Mouse (Mus musculus): ENCODE measurements around the gene Abhd16b. TPM values are rescaled to one million over a fixed set of nuclear protein-coding genes. Genes with fewer than 3 reads are reported as not detected.
"Not testable (repeated sequence)": the region's sequence is repeated elsewhere in the genome, so short reads cannot be mapped to it uniquely, and the experiment has no call there.

Gene Abhd16b
- polyA plus RNA-seq, 1 experiment from 2014 or later: 0.12 TPM

GRCm38 (mm10) chr2:181483562-181484318 is 9.3 kb upstream of the Abhd16b start:
- Histone ChIP-seq H3K4me1 (ENCODE audit: control insufficient read depth, insufficient read depth, low read length) (peaks cover 17% of the 10 kb centered on the region), H3K9me3 (replicated peaks; ENCODE audit: control insufficient read depth, low read length) (no peaks in the 10 kb centered on the region), H3K4me2 (ENCODE audit: low read depth, low read length) (no peak overlapping the region), H3K27me3 (ENCODE audit: control insufficient read depth, insufficient read depth, low read length) (no peaks in the 10 kb centered on the region), H3K27ac (ENCODE audit: low read length) (no peak overlapping the region; the same call in 1 of the 2 replicates), H3K36me3 (ENCODE audit: control insufficient read depth, insufficient read depth, low read length) (no peaks in the 10 kb centered on the region), H3K4me3 (replicated peaks; ENCODE audit: low read length) (no peak overlapping the region), H3K9ac (ENCODE audit: low read length) (no peak overlapping the region)
- 30% methylated on average over 7 of the region's 7 CpGs for WGBS
- peak; percentile 60; the same call in 1 of the 2 replicates for ATAC-seq (ENCODE audit: insufficient read depth, low FRiP score)

GRCm38 (mm10) chr2:181484456-181485233 is 8.4 kb upstream of the Abhd16b start:
- no peak overlapping the region for H3K27ac ChIP-seq (ENCODE audit: low read length)
- WGBS: 80% methylated on average over 6 of the region's 6 CpGs
- H3K27me3 ChIP-seq (ENCODE audit: control insufficient read depth, insufficient read depth, low read length): no peaks in the 10 kb centered on the region
- H3K4me1 ChIP-seq (ENCODE audit: control insufficient read depth, insufficient read depth, low read length): peaks cover 17% of the 10 kb centered on the region
- no peak overlapping the region for H3K4me3 ChIP-seq (replicated peaks; ENCODE audit: low read length)
- no peak overlapping the region for H3K9ac ChIP-seq (ENCODE audit: low read length)
- H3K9me3 ChIP-seq (replicated peaks; ENCODE audit: control insufficient read depth, low read length): no peaks in the 10 kb centered on the region
- no peak overlapping the region for H3K4me2 ChIP-seq (ENCODE audit: low read depth, low read length)
- no peaks in the 10 kb centered on the region for H3K36me3 ChIP-seq (ENCODE audit: control insufficient read depth, insufficient read depth, low read length)
- ATAC-seq (ENCODE audit: insufficient read depth, low FRiP score): no peak

DNA sequence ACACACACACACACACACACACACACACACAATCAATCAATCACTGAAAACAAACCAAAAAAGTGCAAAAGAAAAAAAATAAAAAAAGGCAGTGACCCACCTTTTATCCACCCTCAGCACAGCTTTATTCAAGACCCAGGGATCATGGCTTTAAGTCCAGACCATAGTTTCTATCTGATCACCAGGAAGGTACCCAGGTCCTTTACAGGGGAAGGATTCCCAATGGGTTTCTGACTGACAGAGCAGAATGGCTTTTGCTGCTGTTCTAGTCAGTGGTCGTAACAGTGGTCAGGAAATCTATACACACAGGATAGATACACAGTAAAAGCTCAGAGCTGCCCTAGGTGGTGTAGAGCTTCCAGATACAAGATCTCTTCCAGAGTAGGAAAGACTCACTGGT is 7.3 kb upstream of the Abhd16b start:
- Histone ChIP-seq H3K4me2 (ENCODE audit: low read depth, low read length) (no peak overlapping the region), H3K36me3 (ENCODE audit: control insufficient read depth, insufficient read depth, low read length) (no peaks in the 10 kb centered on the region), H3K9me3 (replicated peaks; ENCODE audit: control insufficient read depth, low read length) (no peaks in the 10 kb centered on the region), H3K4me1 (ENCODE audit: control insufficient read depth, insufficient read depth, low read length) (peaks cover 17% of the 10 kb centered on the region), H3K4me3 (replicated peaks; ENCODE audit: low read length) (no peak overlapping the region), H3K27ac (ENCODE audit: low read length) (no peak overlapping the region), H3K9ac (ENCODE audit: low read length) (no peak overlapping the region), H3K27me3 (ENCODE audit: control insufficient read depth, insufficient read depth, low read length) (no peaks in the 10 kb centered on the region)
- WGBS: 26% methylated on average over 1 of the region's 1 CpGs
- ATAC-seq (ENCODE audit: insufficient read depth, low FRiP score): no peak

DNA sequence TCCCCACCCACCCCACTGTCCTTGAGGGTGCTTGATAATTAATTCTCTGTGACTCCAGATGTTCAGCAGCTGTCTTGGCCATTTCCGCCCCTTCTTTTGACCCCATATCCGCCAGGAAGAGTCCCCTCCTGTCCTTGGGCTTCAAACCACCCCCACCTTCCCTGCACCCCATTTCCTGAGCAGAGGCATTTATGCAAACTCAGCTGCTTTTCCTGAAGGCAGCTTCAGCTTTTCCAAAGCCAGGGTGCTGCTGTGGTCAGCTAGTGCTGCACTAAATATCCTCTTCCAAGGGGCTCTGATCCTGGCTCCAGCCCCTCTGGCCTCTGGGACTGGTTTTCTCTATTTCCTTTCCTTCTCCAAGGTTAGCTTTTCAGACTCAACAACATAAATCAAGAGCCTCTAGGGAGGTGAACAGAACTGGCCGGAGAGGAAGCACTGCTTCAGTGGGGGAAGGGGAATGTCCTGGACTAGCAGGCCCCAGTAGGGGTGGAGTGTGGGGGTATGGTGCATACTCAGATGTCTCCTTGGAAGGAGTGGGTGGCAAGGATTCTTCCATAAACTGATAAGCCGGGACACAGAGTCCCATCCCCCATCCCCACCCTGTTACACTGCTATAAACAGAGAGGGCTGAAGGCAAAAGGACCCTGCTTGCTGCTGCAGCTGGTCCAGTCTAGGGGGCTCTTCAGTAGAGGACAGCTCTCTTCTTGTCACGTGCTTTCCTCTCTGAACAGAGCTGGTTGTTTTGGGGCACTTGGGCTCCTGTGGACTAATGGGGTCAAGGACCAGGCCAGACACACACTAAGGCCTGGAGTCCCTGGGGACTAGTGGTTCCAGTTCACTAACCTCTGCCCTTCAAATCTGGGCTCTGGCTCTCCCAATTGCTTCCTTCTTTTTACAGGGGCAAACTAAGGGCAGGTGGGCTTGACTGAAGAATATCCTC is 5.4 kb upstream of the Abhd16b start:
- Histone ChIP-seq H3K9me3 (replicated peaks; ENCODE audit: control insufficient read depth, low read length) (no peaks in the 10 kb centered on the region), H3K4me1 (ENCODE audit: control insufficient read depth, insufficient read depth, low read length) (peaks cover 17% of the 10 kb centered on the region), H3K27ac (ENCODE audit: low read length) (peak overlapping the region; percentile 83), H3K4me3 (replicated peaks; ENCODE audit: low read length) (no peak overlapping the region), H3K9ac (ENCODE audit: low read length) (0 out of 2 replicates have a peak overlapping the region, but pooled peaks have one; percentile 6), H3K27me3 (ENCODE audit: control insufficient read depth, insufficient read depth, low read length) (no peaks in the 10 kb centered on the region), H3K4me2 (ENCODE audit: low read depth, low read length) (0 out of 2 replicates have a peak overlapping the region, but pooled peaks have one; percentile 2), H3K36me3 (ENCODE audit: control insufficient read depth, insufficient read depth, low read length) (no peaks in the 10 kb centered on the region)
- peak; percentile 81 for ATAC-seq (ENCODE audit: insufficient read depth, low FRiP score)
- 16% methylated on average over 5 of the region's 5 CpGs for WGBS

- no peak overlapping the region for H3K27ac ChIP-seq (ENCODE audit: low read length)
- WGBS: 29% methylated on average over 7 of the region's 7 CpGs
Observed at GRCm38 (mm10) chr2:181491432-181492205, 1.4 kb upstream of the Abhd16b start.

GRCm38 (mm10) chr2:181492206-181492605 is 800 bp upstream of the Abhd16b start:
- Histone ChIP-seq H3K4me3 (replicated peaks; ENCODE audit: low read length) (no peak overlapping the region), H3K4me1 (ENCODE audit: control insufficient read depth, insufficient read depth, low read length) (peaks cover 10% of the 10 kb centered on the region), H3K27me3 (ENCODE audit: control insufficient read depth, insufficient read depth, low read length) (no peaks in the 10 kb centered on the region), H3K27ac (ENCODE audit: low read length) (no peak overlapping the region), H3K9ac (ENCODE audit: low read length) (no peak overlapping the region), H3K4me2 (ENCODE audit: low read depth, low read length) (no peak overlapping the region), H3K36me3 (ENCODE audit: control insufficient read depth, insufficient read depth, low read length) (no peaks in the 10 kb centered on the region), H3K9me3 (replicated peaks; ENCODE audit: control insufficient read depth, low read length) (no peaks in the 10 kb centered on the region)
- WGBS: 48% methylated on average over 3 of the region's 3 CpGs
- ATAC-seq (ENCODE audit: insufficient read depth, low FRiP score): no peak

More at GRCm38 (mm10) chr2:181491432-181492205, 1.4 kb upstream of the Abhd16b start:
- no peaks in the 10 kb centered on the region for H3K27me3 ChIP-seq (ENCODE audit: control insufficient read depth, insufficient read depth, low read length)
- no peaks in the 10 kb centered on the region for H3K9me3 ChIP-seq (replicated peaks; ENCODE audit: control insufficient read depth, low read length)
- no peak overlapping the region for H3K9ac ChIP-seq (ENCODE audit: low read length)
- no peak overlapping the region for H3K4me3 ChIP-seq (replicated peaks; ENCODE audit: low read length)
- H3K4me2 ChIP-seq (ENCODE audit: low read depth, low read length): no peak overlapping the region
- no peaks in the 10 kb centered on the region for H3K36me3 ChIP-seq (ENCODE audit: control insufficient read depth, insufficient read depth, low read length)
- ATAC-seq (ENCODE audit: insufficient read depth, low FRiP score): no peak
- H3K4me1 ChIP-seq (ENCODE audit: control insufficient read depth, insufficient read depth, low read length): peaks cover 13% of the 10 kb centered on the region

DNA sequence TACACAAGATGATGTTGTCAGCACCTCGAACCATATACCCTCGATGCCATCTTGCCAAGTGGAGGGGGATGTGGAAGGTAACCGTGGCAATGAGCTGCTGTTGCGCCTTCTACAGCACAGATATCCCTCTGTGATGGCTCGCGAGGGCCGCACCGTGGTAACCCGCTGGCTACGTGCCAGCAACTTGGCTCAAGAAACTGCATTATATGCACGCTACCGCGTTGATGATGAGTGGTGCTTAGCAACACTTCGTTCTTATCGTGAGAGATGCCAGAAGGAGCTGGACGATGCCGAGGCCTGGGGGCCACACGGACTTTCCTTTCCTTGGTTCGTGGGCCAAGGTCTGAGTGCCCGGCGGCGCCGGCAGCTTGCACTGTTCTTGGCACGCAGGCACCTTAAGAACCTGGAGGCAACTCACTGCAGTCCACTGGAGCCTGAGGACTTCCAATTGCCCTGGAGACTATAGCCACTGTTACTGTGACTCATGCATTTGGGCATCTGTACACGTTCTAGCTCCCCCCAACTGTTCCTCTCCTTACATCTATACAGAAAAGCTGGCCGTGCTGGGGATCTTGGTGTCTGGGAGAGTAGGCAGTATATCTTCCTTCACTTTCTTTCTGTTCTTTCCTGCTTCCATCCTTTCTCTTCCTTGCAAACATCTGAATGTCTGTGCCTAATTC is 1.4 kb downstream of the Abhd16b start:
- no peaks in the 10 kb centered on the region for H3K36me3 ChIP-seq (ENCODE audit: control insufficient read depth, insufficient read depth, low read length)
- no peak overlapping the region for H3K27ac ChIP-seq (ENCODE audit: low read length)
- no peak overlapping the region for H3K9ac ChIP-seq (ENCODE audit: low read length)
- ATAC-seq (ENCODE audit: insufficient read depth, low FRiP score): no peak
- H3K4me2 ChIP-seq (ENCODE audit: low read depth, low read length): no peak overlapping the region
- no peaks in the 10 kb centered on the region for H3K9me3 ChIP-seq (replicated peaks; ENCODE audit: control insufficient read depth, low read length)
- H3K4me3 ChIP-seq (replicated peaks; ENCODE audit: low read length): no peak overlapping the region
- WGBS: 73% methylated on average over 26 of the region's 26 CpGs
- no peaks in the 10 kb centered on the region for H3K27me3 ChIP-seq (ENCODE audit: control insufficient read depth, insufficient read depth, low read length)
- H3K4me1 ChIP-seq (ENCODE audit: control insufficient read depth, insufficient read depth, low read length): peaks cover 8% of the 10 kb centered on the region

DNA sequence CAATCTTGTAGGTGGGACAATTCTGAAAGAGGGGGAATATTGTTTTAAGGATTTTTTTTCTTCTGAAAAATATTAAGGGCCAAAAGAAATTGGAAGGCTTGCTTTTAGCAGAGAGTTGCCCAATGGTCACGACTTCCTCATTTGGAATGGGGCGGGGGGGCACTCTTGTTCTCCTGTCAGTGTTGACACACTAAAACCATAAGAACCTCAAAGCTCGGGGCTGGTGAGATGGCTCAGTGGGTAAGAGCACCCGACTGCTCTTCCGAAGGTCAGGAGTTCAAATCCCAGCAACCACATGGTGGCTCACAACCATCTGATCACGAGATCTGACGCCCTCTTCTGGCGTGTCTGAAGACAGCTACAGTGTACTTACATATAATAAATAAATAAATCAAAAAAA is 2.8 kb downstream of the Abhd16b start:
- H3K4me2 ChIP-seq (ENCODE audit: low read depth, low read length); H3K36me3 ChIP-seq (ENCODE audit: control insufficient read depth, insufficient read depth, low read length); ATAC-seq (ENCODE audit: insufficient read depth, low FRiP score); H3K27me3 ChIP-seq (ENCODE audit: control insufficient read depth, insufficient read depth, low read length); H3K9me3 ChIP-seq (replicated peaks; ENCODE audit: control insufficient read depth, low read length); H3K9ac ChIP-seq (ENCODE audit: low read length); H3K4me1 ChIP-seq (ENCODE audit: control insufficient read depth, insufficient read depth, low read length); H3K4me3 ChIP-seq (replicated peaks; ENCODE audit: low read length); H3K27ac ChIP-seq (ENCODE audit: low read length): not testable (repeated sequence)
- WGBS: 62% methylated on average over 8 of the region's 8 CpGs

Measured in stomach, embryonic 16.5 days (tissue).